Mouse (Mus musculus): ENCODE results near the gene Uts2. TPM values are rescaled to one million over a fixed set of nuclear protein-coding genes. Genes with fewer than 3 reads are reported as not detected.

The Uts2 gene
- polyA plus RNA-seq, 1 experiment from 2014 or later, result not detected

Other genes starting within 250 kb of the Uts2 start
- 38.7 and 41.4 TPM in 2 replicates for gene Errfi1, start 143.2 kb upstream of the Uts2 start, polyA plus RNA-seq (2015; fragmentation: Nextera tagmentation; extraction: Ambion mirVana)
- gene Park7, start 82.7 kb upstream of the Uts2 start, polyA plus RNA-seq (2015; fragmentation: Nextera tagmentation; extraction: Ambion mirVana), result 177 and 184 TPM in 2 replicates
- gene Tnfrsf9, start 82.5 kb upstream of the Uts2 start, polyA plus RNA-seq (2015; fragmentation: Nextera tagmentation; extraction: Ambion mirVana), result 0.12 and 0.20 TPM in 2 replicates
- gene Per3, start 47.6 kb downstream of the Uts2 start, polyA plus RNA-seq (2015; fragmentation: Nextera tagmentation; extraction: Ambion mirVana), result 2.9 and 3.8 TPM in 2 replicates
- 29.9 and 32.5 TPM in 2 replicates for gene Vamp3, start 60.9 kb downstream of the Uts2 start, polyA plus RNA-seq (2015; fragmentation: Nextera tagmentation; extraction: Ambion mirVana)
- not detected in 2 replicates for gene Gm13090, start 92.5 kb downstream of the Uts2 start, polyA plus RNA-seq (2015; fragmentation: Nextera tagmentation; extraction: Ambion mirVana)

Measured in liver, embryonic 16.5 days (tissue).